Mouse (Mus musculus) stomach, postnatal 0 days (tissue): ENCODE measurements around the gene Palm.

Experiments used
- CTCF ChIP-seq: IDR thresholded peaks from 2 replicates; pipeline ENCODE4 v1.5.1; 2016; ENCODE audit warnings: antibody characterized with exemption, low read depth, mild to moderate bottlenecking, moderate library complexity
- EP300 ChIP-seq: optimal IDR thresholded peaks from 2 replicates; pipeline ENCODE3; 2016; ENCODE audit warnings: antibody characterized with exemption

GRCm38 (mm10) chr10:79819606-79820005 is 26.2 kb downstream of the Palm start:
- TF ChIP-seq CTCF: no peak
- no peak for TF ChIP-seq EP300
